Mouse (Mus musculus) ES-E14 (cell line): ENCODE results near the gene Npdc1.

ENCODE experiments used
- CHD2 ChIP-seq: IDR thresholded peaks from 2 replicates; pipeline ENCODE4 v1.6.1; 2014; ENCODE audit warnings: mild to moderate bottlenecking, low read depth, low read length, inconsistent platforms
- HCFC1 ChIP-seq: IDR thresholded peaks from 2 replicates; pipeline ENCODE4 v1.6.1; 2012; ENCODE audit warnings: low read length, inconsistent platforms, borderline replicate concordance; ENCODE audit not compliant: insufficient read depth
- MAFK ChIP-seq: IDR thresholded peaks from 2 replicates; pipeline ENCODE4 v1.6.1; 2014; ENCODE audit warnings: mild to moderate bottlenecking, low read depth, low read length, inconsistent platforms; ENCODE audit not compliant: insufficient read depth
- ZC3H11A ChIP-seq: IDR thresholded peaks from 2 replicates; pipeline ENCODE4 v1.6.1; 2012; ENCODE audit warnings: low read depth, mild to moderate bottlenecking, inconsistent platforms, low read length, borderline replicate concordance
- ZNF384 ChIP-seq: IDR thresholded peaks from 2 replicates; pipeline ENCODE4 v1.6.1; 2012; ENCODE audit warnings: low read depth, low read length, inconsistent platforms

GRCm38 (mm10) chr2:25402377-25402971, 3.3 kb downstream of the Npdc1 start:
- TF ChIP-seq HCFC1 (no peak), CHD2 (no peak), ZC3H11A (no peak), ZNF384 (no peak), MAFK (no peak)
